Mouse (Mus musculus): ENCODE data around the gene Adam30. TPM values are rescaled to one million over a fixed set of nuclear protein-coding genes. Genes with fewer than 3 reads are reported as not detected.

Adam30 gene
- polyA plus RNA-seq, 1 experiment from 2014 or later: not detected

DNA sequence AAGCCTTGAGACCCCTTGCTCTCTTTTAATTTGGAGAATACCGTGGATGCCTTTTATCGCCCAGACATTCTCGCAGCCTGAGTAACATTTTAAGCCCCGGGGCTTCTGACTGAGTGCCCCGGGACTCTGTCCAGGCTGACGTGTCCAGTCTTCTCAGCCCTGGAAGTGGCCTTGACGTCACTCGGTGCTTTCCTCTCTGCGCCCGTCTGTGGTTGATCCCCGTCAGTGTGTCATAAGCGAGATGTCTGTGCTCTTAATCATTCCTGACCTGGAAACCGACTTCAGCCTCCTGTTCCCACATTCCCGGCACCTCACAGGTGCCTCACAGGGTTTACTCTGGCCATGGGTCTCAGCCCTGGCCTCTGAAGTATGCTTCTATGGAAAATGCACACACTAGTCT, 12.7 kb upstream of the Adam30 start:
- no peak overlapping the region for H3K27ac ChIP-seq (replicated peaks)
- peaks cover 41% of the 10 kb centered on the region for H3K36me3 ChIP-seq
- H3K9ac ChIP-seq (replicated peaks): no peak overlapping the region
- H3K27me3 ChIP-seq (replicated peaks): no peaks in the 10 kb centered on the region
- H3K4me3 ChIP-seq (replicated peaks): no peak overlapping the region
- ATAC-seq (ENCODE audit: low FRiP score): no peak
- no peaks in the 10 kb centered on the region for H3K9me3 ChIP-seq (replicated peaks)
- no peaks in the 10 kb centered on the region for H3K4me1 ChIP-seq
- H3K4me2 ChIP-seq: no peak overlapping the region
- 94% methylated on average over 14 of the region's 14 CpGs for WGBS

- Histone ChIP-seq H3K27me3 (replicated peaks) (no peaks in the 10 kb centered on the region), H3K9ac (replicated peaks) (no peak overlapping the region), H3K27ac (replicated peaks) (no peak overlapping the region), H3K36me3 (peaks cover 34% of the 10 kb centered on the region), H3K9me3 (replicated peaks) (no peaks in the 10 kb centered on the region), H3K4me1 (no peaks in the 10 kb centered on the region), H3K4me3 (replicated peaks) (no peak overlapping the region), H3K4me2 (no peak overlapping the region)
- 95% methylated on average over 11 of the region's 11 CpGs for WGBS
- ATAC-seq (ENCODE audit: low FRiP score): no peak
Observed at GRCm38 (mm10) chr3:98149881-98150280, 10.5 kb upstream of the Adam30 start.

- Histone ChIP-seq H3K9me3 (replicated peaks) (no peaks in the 10 kb centered on the region), H3K36me3 (peaks cover 27% of the 10 kb centered on the region), H3K4me1 (no peaks in the 10 kb centered on the region), H3K9ac (replicated peaks) (no peak overlapping the region), H3K27ac (replicated peaks) (no peak overlapping the region), H3K4me2 (no peak overlapping the region), H3K27me3 (replicated peaks) (no peaks in the 10 kb centered on the region), H3K4me3 (replicated peaks) (no peak overlapping the region)
- 68% methylated on average over 10 of the region's 10 CpGs for WGBS
- 0 out of 2 replicates have a peak, but pooled peaks have one; percentile 21 for ATAC-seq (ENCODE audit: low FRiP score)
Observed at GRCm38 (mm10) chr3:98151016-98151415, 9.4 kb upstream of the Adam30 start.

DNA sequence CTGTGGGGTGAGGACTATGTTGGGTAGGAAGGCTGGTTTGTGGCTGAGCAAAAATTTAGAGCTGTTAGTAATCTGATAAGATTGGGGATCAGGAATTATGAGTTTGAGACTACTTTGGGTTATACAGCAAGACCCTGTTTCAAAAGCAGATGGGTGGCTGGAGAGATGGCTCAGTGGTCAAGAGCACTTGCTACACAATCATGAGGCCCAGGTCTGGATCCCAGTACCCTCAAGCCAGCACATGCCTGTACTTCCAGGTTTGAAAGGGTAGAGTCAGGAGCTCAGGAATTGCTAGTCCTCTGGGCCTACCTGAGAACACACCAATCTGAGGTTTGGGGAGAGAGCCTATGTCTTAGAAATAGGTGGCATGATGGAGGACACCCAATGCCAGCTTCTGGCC, 7.0 kb upstream of the Adam30 start:
- H3K9ac ChIP-seq (replicated peaks): no peak overlapping the region
- no peak overlapping the region for H3K4me3 ChIP-seq (replicated peaks)
- no peaks in the 10 kb centered on the region for H3K27me3 ChIP-seq (replicated peaks)
- no peak for ATAC-seq (ENCODE audit: low FRiP score)
- H3K27ac ChIP-seq (replicated peaks): no peak overlapping the region
- no peak overlapping the region for H3K4me2 ChIP-seq
- no peaks in the 10 kb centered on the region for H3K4me1 ChIP-seq
- H3K9me3 ChIP-seq (replicated peaks): no peaks in the 10 kb centered on the region
- 0 out of 2 replicates have a peak, but pooled peaks cover 3% of the 10 kb centered on the region for H3K36me3 ChIP-seq

DNA sequence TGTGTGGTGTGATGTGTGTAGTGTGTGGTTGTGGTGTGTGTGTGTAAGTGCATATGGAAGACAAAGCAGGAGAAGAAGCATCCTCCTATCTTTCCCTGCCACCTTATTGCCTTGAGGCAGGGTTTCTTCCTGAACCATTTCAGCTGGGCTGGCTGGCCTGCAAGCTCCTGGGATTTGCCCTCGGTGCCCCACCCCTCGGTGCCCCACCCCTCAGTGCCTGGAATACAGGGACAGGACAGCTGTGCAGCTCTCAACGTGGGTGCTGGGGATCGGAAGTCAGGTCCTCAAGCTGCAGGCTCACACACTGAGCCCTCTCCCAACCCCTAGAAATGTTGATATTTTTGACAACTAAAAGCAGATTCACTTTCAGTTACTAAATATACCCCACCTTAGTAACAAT, 4.3 kb upstream of the Adam30 start:
- no peak for ATAC-seq (ENCODE audit: low FRiP score)
- no peak overlapping the region for H3K9ac ChIP-seq (replicated peaks)
- H3K4me3 ChIP-seq (replicated peaks): no peak overlapping the region
- WGBS: 49% methylated on average over 4 of the region's 4 CpGs
- H3K27me3 ChIP-seq (replicated peaks): no peaks in the 10 kb centered on the region
- no peak overlapping the region for H3K27ac ChIP-seq (replicated peaks)
- H3K4me2 ChIP-seq: no peak overlapping the region
- H3K4me1 ChIP-seq: no peaks in the 10 kb centered on the region
- no peaks in the 10 kb centered on the region for H3K36me3 ChIP-seq
- H3K9me3 ChIP-seq (replicated peaks): no peaks in the 10 kb centered on the region

DNA sequence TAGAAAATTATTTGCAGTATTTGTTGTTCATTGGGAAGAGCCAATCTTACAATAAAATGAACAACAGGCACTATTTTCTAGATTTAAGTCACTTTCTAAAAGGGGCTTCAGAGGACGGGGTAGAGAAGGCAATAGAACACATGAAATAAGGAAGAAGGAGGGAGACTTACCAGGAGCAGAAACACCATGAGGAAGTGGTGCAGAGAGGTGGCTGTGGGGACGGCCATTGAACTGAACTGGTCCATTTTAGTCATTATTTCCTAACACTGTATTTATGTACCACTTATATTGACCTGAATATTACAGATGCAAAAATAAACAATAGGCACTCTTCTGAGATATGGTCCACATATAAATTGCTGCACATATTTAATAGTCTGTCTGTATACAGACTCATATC, 3.4 kb upstream of the Adam30 start:
- Histone ChIP-seq H3K9me3 (replicated peaks) (no peaks in the 10 kb centered on the region), H3K36me3 (no peaks in the 10 kb centered on the region), H3K9ac (replicated peaks) (no peak overlapping the region), H3K4me2 (no peak overlapping the region), H3K4me1 (no peaks in the 10 kb centered on the region), H3K4me3 (replicated peaks) (no peak overlapping the region), H3K27ac (replicated peaks) (no peak overlapping the region), H3K27me3 (replicated peaks) (no peaks in the 10 kb centered on the region)
- WGBS: 72% methylated on average over 2 of the region's 2 CpGs
- ATAC-seq (ENCODE audit: low FRiP score): no peak

DNA sequence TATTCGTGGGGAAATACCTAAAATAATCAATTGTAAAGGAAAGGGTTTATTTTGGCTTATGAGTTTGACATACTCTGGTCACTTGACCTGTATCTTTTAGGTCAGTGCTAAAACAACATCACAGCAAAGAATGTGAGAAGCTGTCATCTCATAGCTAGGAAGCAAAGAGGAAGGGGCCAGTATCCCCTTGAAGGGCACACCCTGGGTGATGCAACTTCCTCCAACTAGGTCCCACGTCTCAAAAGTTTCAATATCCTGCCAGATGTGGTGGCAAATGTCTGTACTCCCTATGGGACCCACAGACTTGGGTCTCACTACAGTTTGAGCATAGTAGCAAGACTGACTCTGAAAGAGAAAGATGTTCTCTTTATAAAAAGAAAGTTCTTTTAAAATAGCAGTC, 2.8 kb upstream of the Adam30 start:
- H3K9me3 ChIP-seq (replicated peaks): no peaks in the 10 kb centered on the region
- ATAC-seq (ENCODE audit: low FRiP score): no peak
- WGBS: 76% methylated on average over 2 of the region's 2 CpGs
- H3K4me1 ChIP-seq: no peaks in the 10 kb centered on the region
- no peak overlapping the region for H3K4me2 ChIP-seq
- no peak overlapping the region for H3K4me3 ChIP-seq (replicated peaks)
- H3K27me3 ChIP-seq (replicated peaks): no peaks in the 10 kb centered on the region
- H3K36me3 ChIP-seq: no peaks in the 10 kb centered on the region
- H3K9ac ChIP-seq (replicated peaks): no peak overlapping the region
- H3K27ac ChIP-seq (replicated peaks): no peak overlapping the region

GRCm38 (mm10) chr3:98158646-98159045, 1.8 kb upstream of the Adam30 start:
- Histone ChIP-seq H3K4me2 (no peak overlapping the region), H3K9ac (replicated peaks) (no peak overlapping the region), H3K4me3 (replicated peaks) (no peak overlapping the region), H3K36me3 (no peaks in the 10 kb centered on the region), H3K9me3 (replicated peaks) (no peaks in the 10 kb centered on the region), H3K4me1 (no peaks in the 10 kb centered on the region), H3K27ac (replicated peaks) (no peak overlapping the region), H3K27me3 (replicated peaks) (no peaks in the 10 kb centered on the region)
- ATAC-seq (ENCODE audit: low FRiP score): no peak
- WGBS: 79% methylated on average over 4 of the region's 4 CpGs

GRCm38 (mm10) chr3:98159289-98159688, 1.1 kb upstream of the Adam30 start:
- 29% methylated on average over 4 of the region's 4 CpGs for WGBS
- no peaks in the 10 kb centered on the region for H3K36me3 ChIP-seq
- no peaks in the 10 kb centered on the region for H3K27me3 ChIP-seq (replicated peaks)
- ATAC-seq (ENCODE audit: low FRiP score): no peak
- H3K9ac ChIP-seq (replicated peaks): no peak overlapping the region
- H3K4me2 ChIP-seq: no peak overlapping the region
- H3K4me3 ChIP-seq (replicated peaks): no peak overlapping the region
- no peaks in the 10 kb centered on the region for H3K9me3 ChIP-seq (replicated peaks)
- no peaks in the 10 kb centered on the region for H3K4me1 ChIP-seq
- H3K27ac ChIP-seq (replicated peaks): no peak overlapping the region

DNA sequence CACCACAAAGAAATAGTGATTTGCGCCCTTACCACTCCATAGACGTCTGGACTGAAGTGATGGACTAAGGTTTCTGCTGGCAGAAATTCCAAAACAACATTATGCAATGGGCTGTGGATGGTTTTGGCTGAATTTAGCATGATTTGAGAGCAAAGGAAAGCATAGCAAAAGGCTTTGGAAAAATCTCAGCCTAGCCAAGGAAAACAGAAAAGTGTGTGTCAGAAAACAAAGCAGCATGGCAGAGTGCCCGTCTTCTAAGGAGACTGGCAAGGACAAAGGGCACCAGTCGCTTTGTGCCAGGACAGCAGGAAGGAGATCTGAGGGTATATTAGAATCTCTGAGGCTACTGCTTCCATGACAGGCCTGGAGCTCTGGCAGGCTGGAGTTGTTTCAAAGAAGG, 17.9 kb downstream of the Adam30 start:
- Histone ChIP-seq H3K9ac (replicated peaks) (no peak overlapping the region), H3K4me3 (replicated peaks) (no peak overlapping the region), H3K4me2 (no peak overlapping the region), H3K27me3 (replicated peaks) (no peaks in the 10 kb centered on the region), H3K9me3 (replicated peaks) (no peaks in the 10 kb centered on the region), H3K4me1 (no peaks in the 10 kb centered on the region), H3K27ac (replicated peaks) (no peak overlapping the region), H3K36me3 (no peaks in the 10 kb centered on the region)
- WGBS: 72% methylated on average over 4 of the region's 4 CpGs
- ATAC-seq (ENCODE audit: low FRiP score): no peak

DNA sequence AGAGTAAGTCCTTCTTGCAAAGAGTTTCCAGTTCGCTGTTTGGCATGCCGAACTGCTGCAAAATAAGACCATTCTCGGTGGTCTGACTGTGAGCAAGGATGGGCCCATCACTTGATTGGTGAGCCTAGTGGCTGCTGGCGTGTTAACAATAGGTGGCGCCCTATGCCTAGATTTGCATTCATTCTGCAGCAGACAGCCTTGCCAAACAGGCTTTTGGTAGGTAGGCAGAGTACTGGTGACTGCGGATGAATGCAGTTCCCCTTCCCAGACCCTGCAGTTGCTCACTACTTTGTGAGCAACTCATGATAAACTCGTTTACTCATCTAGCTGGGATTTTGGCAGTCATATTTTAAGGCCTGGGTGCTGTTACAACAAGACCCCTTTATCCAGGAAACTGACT, 20.4 kb downstream of the Adam30 start:
- no peaks in the 10 kb centered on the region for H3K4me1 ChIP-seq
- H3K27ac ChIP-seq (replicated peaks): no peak overlapping the region
- ATAC-seq (ENCODE audit: low FRiP score): no peak
- WGBS: 27% methylated on average over 7 of the region's 7 CpGs
- H3K4me3 ChIP-seq (replicated peaks): no peak overlapping the region
- no peaks in the 10 kb centered on the region for H3K36me3 ChIP-seq
- H3K9ac ChIP-seq (replicated peaks): no peak overlapping the region
- no peaks in the 10 kb centered on the region for H3K9me3 ChIP-seq (replicated peaks)
- H3K4me2 ChIP-seq: no peak overlapping the region
- no peaks in the 10 kb centered on the region for H3K27me3 ChIP-seq (replicated peaks)

DNA sequence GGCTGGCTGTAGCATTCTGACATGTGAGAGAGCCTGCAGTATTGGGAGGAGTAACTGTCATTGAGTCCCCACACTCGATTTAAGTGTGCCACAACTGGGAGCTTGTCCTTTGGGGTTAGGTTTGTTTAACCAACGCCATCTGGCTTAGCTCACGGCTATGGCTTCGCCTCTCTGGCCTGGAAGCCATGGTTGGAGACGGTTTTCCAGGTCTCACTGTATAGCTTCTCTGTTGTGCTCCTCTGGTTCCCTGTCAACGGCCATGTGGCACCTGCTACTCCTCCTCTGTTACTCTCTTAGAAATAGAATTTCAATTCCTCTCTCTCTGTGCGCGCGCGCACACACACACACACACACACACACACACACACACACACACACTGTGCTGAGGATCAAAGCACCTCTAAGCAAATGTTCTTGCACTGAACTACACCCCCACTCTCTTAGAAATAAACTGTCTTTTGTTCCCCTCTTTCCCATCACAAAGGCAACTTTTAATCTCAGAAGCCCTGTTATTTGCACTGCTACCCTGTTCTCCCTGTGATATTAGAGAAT, 24.8 kb downstream of the Adam30 start:
- H3K4me2 ChIP-seq: no peak overlapping the region
- 55% methylated on average over 10 of the region's 10 CpGs for WGBS
- no peak for ATAC-seq (ENCODE audit: low FRiP score)

GRCm38 (mm10) chr3:98187777-98188176, 27.3 kb downstream of the Adam30 start:
- H3K9ac ChIP-seq (replicated peaks): no peak overlapping the region
- no peaks in the 10 kb centered on the region for H3K4me1 ChIP-seq
- H3K9me3 ChIP-seq (replicated peaks): no peaks in the 10 kb centered on the region
- 89% methylated on average over 3 of the region's 3 CpGs for WGBS
- no peak overlapping the region for H3K4me2 ChIP-seq
- no peak overlapping the region for H3K27ac ChIP-seq (replicated peaks)
- H3K27me3 ChIP-seq (replicated peaks): no peaks in the 10 kb centered on the region
- H3K4me3 ChIP-seq (replicated peaks): no peak overlapping the region
- no peak for ATAC-seq (ENCODE audit: low FRiP score)
- no peaks in the 10 kb centered on the region for H3K36me3 ChIP-seq

More for the DNA sequence above, 24.8 kb downstream of the Adam30 start:
- Histone ChIP-seq H3K27me3 (replicated peaks) (no peaks in the 10 kb centered on the region), H3K9ac (replicated peaks) (no peak overlapping the region), H3K36me3 (no peaks in the 10 kb centered on the region), H3K4me1 (no peaks in the 10 kb centered on the region), H3K9me3 (replicated peaks) (no peaks in the 10 kb centered on the region), H3K4me3 (replicated peaks) (no peak overlapping the region), H3K27ac (replicated peaks) (no peak overlapping the region)
